Mouse (Mus musculus) kidney, adult 2 months (tissue): ENCODE results near the gene Nynrin.

ENCODE experiments used
- CTCF ChIP-seq: fragments of 200-500 bp; conservative IDR thresholded peaks from 2 replicates; pipeline ENCODE4 v1.5.1; 2011; ENCODE audit warnings: low read depth, mild to moderate bottlenecking, control low read depth, low read length, moderate library complexity, mixed read lengths; ENCODE audit not compliant: insufficient read depth, insufficient read length
- POLR2A ChIP-seq: fragments of 200-500 bp; IDR thresholded peaks from one replicate; pipeline ENCODE4 v1.6.1; 2011; ENCODE audit warnings: low read depth, low read length, control low read depth

DNA sequence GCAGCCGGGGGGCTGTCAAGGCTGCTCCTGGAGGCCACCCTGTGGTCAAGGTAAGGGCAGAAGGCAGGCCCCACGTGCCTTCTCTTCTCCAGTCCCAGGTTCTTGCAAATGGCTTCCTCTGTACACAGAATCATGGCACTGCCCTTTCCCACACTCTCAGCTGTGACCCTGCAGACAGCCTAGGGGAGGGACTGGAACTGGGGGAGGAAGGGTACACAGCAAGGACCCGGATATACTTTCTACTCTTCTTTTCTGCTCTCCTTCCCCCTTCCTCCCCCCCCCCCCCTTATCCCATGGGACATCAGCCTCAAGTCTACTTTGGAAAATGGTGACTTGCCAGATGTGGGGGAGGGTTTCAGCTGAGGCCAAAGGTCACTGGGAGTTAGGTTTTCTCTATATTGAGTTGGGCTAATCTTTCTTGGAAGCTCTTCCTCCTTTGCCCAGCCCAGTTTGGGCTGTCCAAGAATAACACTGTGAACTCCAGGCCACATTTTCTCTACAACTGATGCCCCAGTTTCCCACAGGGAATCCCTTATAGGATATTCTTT, 25.0 kb upstream of the Nynrin start:
- TF ChIP-seq POLR2A (no peak), CTCF (no peak)
